Mouse (Mus musculus): ENCODE data around the gene Obsl1. TPM values are rescaled to one million over a fixed set of nuclear protein-coding genes. Genes with fewer than 3 reads are reported as not detected.

The Obsl1 gene
- polyA plus RNA-seq, 1 experiment from 2014 or later, result 22.8 TPM

GRCm38 (mm10) chr1:75477966-75478290 is 28.3 kb downstream of the Obsl1 start:
- Histone ChIP-seq H3K27me3 (peaks cover 21% of the 10 kb centered on the region), H3K9me3 (no peaks in the 10 kb centered on the region), H3K9ac (peak overlapping the region; percentile 94), H3K4me3 (peak overlapping the region; percentile 90), H3K4me2 (peak overlapping the region; percentile 86), H3K36me3 (peaks cover 48% of the 10 kb centered on the region), H3K4me1 (replicated peaks) (peaks cover 62% of the 10 kb centered on the region), H3K27ac (no peak overlapping the region; the same call in 1 of the 2 replicates)
- 48% methylated on average over 3 of the region's 3 CpGs for WGBS
- ATAC-seq (ENCODE audit: low FRiP score), result no peak

GRCm38 (mm10) chr1:75477264-75477965 is 28.8 kb downstream of the Obsl1 start:
- Histone ChIP-seq H3K27me3 (peaks cover 16% of the 10 kb centered on the region), H3K4me1 (replicated peaks) (peaks cover 57% of the 10 kb centered on the region), H3K4me3 (peak overlapping the region; percentile 90), H3K9ac (peak overlapping the region; percentile 94; the same call in 1 of the 2 replicates), H3K4me2 (peak overlapping the region; percentile 86), H3K36me3 (peaks cover 48% of the 10 kb centered on the region), H3K9me3 (no peaks in the 10 kb centered on the region), H3K27ac (no peak overlapping the region)
- no peak for ATAC-seq (ENCODE audit: low FRiP score)
- 12% methylated on average over 35 of the region's 35 CpGs for WGBS

- ATAC-seq (ENCODE audit: low FRiP score), result no peak
Observed at GRCm38 (mm10) chr1:75476441-75476840, 29.8 kb downstream of the Obsl1 start.

GRCm38 (mm10) chr1:75469287-75469825 is 36.9 kb downstream of the Obsl1 start:
- Histone ChIP-seq H3K9ac (0 out of 2 replicates have a peak overlapping the region, but pooled peaks have one; percentile 35), H3K4me2 (no peak overlapping the region), H3K27ac (no peak overlapping the region), H3K27me3 (peaks cover 34% of the 10 kb centered on the region), H3K4me1 (replicated peaks) (peaks cover 17% of the 10 kb centered on the region), H3K9me3 (no peaks in the 10 kb centered on the region), H3K36me3 (peaks cover 28% of the 10 kb centered on the region), H3K4me3 (no peak overlapping the region)
- ATAC-seq (ENCODE audit: low FRiP score), result no peak
- 78% methylated on average over 17 of the region's 17 CpGs for WGBS

More at GRCm38 (mm10) chr1:75476441-75476840, 29.8 kb downstream of the Obsl1 start:
- Histone ChIP-seq H3K4me1 (replicated peaks) (peaks cover 50% of the 10 kb centered on the region), H3K4me2 (no peak overlapping the region), H3K27ac (no peak overlapping the region), H3K9ac (0 out of 2 replicates have a peak overlapping the region, but pooled peaks have one; percentile 94), H3K9me3 (no peaks in the 10 kb centered on the region), H3K27me3 (peaks cover 9% of the 10 kb centered on the region; the same call in 1 of the 2 replicates), H3K4me3 (no peak overlapping the region), H3K36me3 (peaks cover 53% of the 10 kb centered on the region)
- 97% methylated on average over 11 of the region's 11 CpGs for WGBS

- peaks cover 35% of the 10 kb centered on the region for H3K27me3 ChIP-seq
- no peak overlapping the region for H3K4me3 ChIP-seq
- 6% methylated on average over 14 of the region's 14 CpGs for WGBS
- H3K9me3 ChIP-seq, result no peaks in the 10 kb centered on the region
- ATAC-seq (ENCODE audit: low FRiP score), result peak; percentile 73
- H3K4me2 ChIP-seq, result peak overlapping the region; percentile 21; the same call in 1 of the 2 replicates
- 0 out of 2 replicates have a peak overlapping the region, but pooled peaks have one; percentile 35 for H3K9ac ChIP-seq
- H3K4me1 ChIP-seq (replicated peaks), result peaks cover 25% of the 10 kb centered on the region
- peaks cover 9% of the 10 kb centered on the region for H3K36me3 ChIP-seq
- no peak overlapping the region for H3K27ac ChIP-seq
Observed at GRCm38 (mm10) chr1:75467215-75467927, 38.9 kb downstream of the Obsl1 start.

- H3K36me3 ChIP-seq, result no peaks in the 10 kb centered on the region
- H3K4me3 ChIP-seq, result no peak overlapping the region
- H3K4me2 ChIP-seq, result no peak overlapping the region
- peaks cover 34% of the 10 kb centered on the region for H3K4me1 ChIP-seq (replicated peaks)
- H3K9ac ChIP-seq, result peak overlapping the region; percentile 46; the same call in 1 of the 2 replicates
- H3K27me3 ChIP-seq, result peaks cover 35% of the 10 kb centered on the region
- ATAC-seq (ENCODE audit: low FRiP score), result no peak
- H3K27ac ChIP-seq, result peak overlapping the region; percentile 10; the same call in 1 of the 2 replicates
- H3K9me3 ChIP-seq, result no peaks in the 10 kb centered on the region
- 75% methylated on average over 5 of the region's 5 CpGs for WGBS
Observed at GRCm38 (mm10) chr1:75463652-75464204, 42.5 kb downstream of the Obsl1 start.

GRCm38 (mm10) chr1:75462636-75463035 is 43.6 kb downstream of the Obsl1 start:
- H3K9ac ChIP-seq, result no peak overlapping the region
- H3K4me1 ChIP-seq (replicated peaks), result peaks cover 45% of the 10 kb centered on the region
- no peaks in the 10 kb centered on the region for H3K9me3 ChIP-seq
- H3K27me3 ChIP-seq, result peaks cover 27% of the 10 kb centered on the region
- no peak overlapping the region for H3K27ac ChIP-seq
- ATAC-seq (ENCODE audit: low FRiP score), result no peak
- 20% methylated on average over 1 of the region's 1 CpGs for WGBS
- H3K4me2 ChIP-seq, result no peak overlapping the region
- no peak overlapping the region for H3K4me3 ChIP-seq
- H3K36me3 ChIP-seq, result no peaks in the 10 kb centered on the region

GRCm38 (mm10) chr1:75460297-75460696 is 46.0 kb downstream of the Obsl1 start:
- Histone ChIP-seq H3K27ac (no peak overlapping the region), H3K9ac (no peak overlapping the region), H3K4me2 (no peak overlapping the region), H3K27me3 (peaks cover 30% of the 10 kb centered on the region), H3K36me3 (no peaks in the 10 kb centered on the region), H3K4me1 (replicated peaks) (peaks cover 60% of the 10 kb centered on the region), H3K4me3 (no peak overlapping the region), H3K9me3 (no peaks in the 10 kb centered on the region)
- 79% methylated on average over 7 of the region's 7 CpGs for WGBS
- no peak for ATAC-seq (ENCODE audit: low FRiP score)

- Histone ChIP-seq H3K27me3 (peaks cover 27% of the 10 kb centered on the region), H3K4me2 (peak overlapping the region; percentile 54), H3K36me3 (no peaks in the 10 kb centered on the region), H3K9ac (peak overlapping the region; percentile 58), H3K4me1 (replicated peaks) (peaks cover 63% of the 10 kb centered on the region), H3K4me3 (peak overlapping the region; percentile 30), H3K9me3 (no peaks in the 10 kb centered on the region), H3K27ac (peak overlapping the region; percentile 85)
- ATAC-seq (ENCODE audit: low FRiP score), result no peak
- WGBS, result 14% methylated on average over 23 of the region's 23 CpGs
Observed at GRCm38 (mm10) chr1:75458789-75459684, 47.2 kb downstream of the Obsl1 start.

GRCm38 (mm10) chr1:75458025-75458788 is 48.0 kb downstream of the Obsl1 start:
- H3K4me2 ChIP-seq, result peak overlapping the region; percentile 54
- peak overlapping the region; percentile 58 for H3K9ac ChIP-seq
- peaks cover 34% of the 10 kb centered on the region for H3K27me3 ChIP-seq
- 2% methylated on average over 42 of the region's 42 CpGs for WGBS
- H3K4me3 ChIP-seq, result peak overlapping the region; percentile 30
- no peaks in the 10 kb centered on the region for H3K9me3 ChIP-seq
- peak; percentile 50 for ATAC-seq (ENCODE audit: low FRiP score)
- peak overlapping the region; percentile 85 for H3K27ac ChIP-seq
- H3K36me3 ChIP-seq, result no peaks in the 10 kb centered on the region
- H3K4me1 ChIP-seq (replicated peaks), result peaks cover 62% of the 10 kb centered on the region

GRCm38 (mm10) chr1:75457710-75458024 is 48.6 kb downstream of the Obsl1 start:
- Histone ChIP-seq H3K4me2 (peak overlapping the region; percentile 54), H3K27ac (peak overlapping the region; percentile 85), H3K9me3 (no peaks in the 10 kb centered on the region), H3K4me1 (replicated peaks) (peaks cover 67% of the 10 kb centered on the region), H3K4me3 (no peak overlapping the region), H3K27me3 (peaks cover 38% of the 10 kb centered on the region), H3K9ac (peak overlapping the region; percentile 58; the same call in 1 of the 2 replicates), H3K36me3 (no peaks in the 10 kb centered on the region)
- ATAC-seq (ENCODE audit: low FRiP score), result no peak
- 2% methylated on average over 9 of the region's 10 CpGs for WGBS
